9 mouse cellular contexts compared by ENCODE assay signal in the genomic region with DNA sequence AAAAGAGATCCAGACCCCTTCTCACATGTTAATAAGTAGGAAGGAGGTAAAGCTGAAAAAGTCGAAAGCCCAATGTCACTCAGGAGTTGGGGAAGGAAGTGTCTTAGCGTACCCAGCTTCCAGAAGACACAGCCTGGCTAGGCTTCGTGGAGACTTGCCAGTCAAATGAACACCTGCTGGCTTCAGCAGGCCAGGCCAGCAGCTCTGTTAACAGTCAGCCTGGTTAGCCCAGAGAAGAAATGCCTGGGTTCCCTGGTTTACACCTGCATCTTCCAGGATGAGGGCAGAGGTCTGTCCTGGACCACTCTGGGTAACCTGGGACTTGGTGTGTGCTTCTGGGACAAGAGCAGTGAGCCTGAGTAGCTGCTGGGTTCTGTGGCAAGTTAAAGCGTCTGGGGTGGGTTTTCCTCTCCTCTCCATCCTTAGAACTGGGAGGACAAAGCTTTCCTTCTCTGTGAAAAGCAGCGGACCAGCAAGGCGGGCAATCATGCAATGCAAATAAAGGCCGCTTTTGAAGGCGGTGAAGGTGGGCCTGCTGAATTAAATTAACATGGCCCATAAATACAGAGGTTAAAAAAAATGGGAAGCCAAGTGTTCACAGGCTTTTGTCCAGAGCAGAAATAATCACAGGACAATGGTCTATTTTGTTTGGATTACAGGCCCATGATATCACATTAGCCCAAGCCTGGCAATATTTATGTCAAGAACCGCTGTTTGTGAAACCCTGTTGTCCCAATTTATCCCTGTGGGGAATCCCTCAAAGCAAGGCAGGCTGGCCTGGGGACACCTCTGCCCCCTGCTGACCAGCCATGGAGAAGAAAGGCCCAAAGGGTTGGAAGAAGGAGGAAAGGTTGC.
DNase-seq lines count a peak whose midpoint lies in the region; ATAC-seq and TF ChIP-seq lines count a peak whose summit lies in the region.
"Had no signal": no experiment of that assay in that cellular context is flagged by ENCODE, and none has a peak within 500 bp of the region (broad histone marks: within the 10 kb centered on the region; RNA-seq: fewer than 3 reads in every experiment).

No protein-coding gene starts in this region.

- no peak overlapping the region for H3K4me3 ChIP-seq in heart, embryonic 10.5 days
- no peak overlapping the region for H3K4me3 ChIP-seq in forebrain, embryonic 10.5 days
- H3K4me3 ChIP-seq: liver, embryonic 15.5 days had no signal

- H3K36me3 ChIP-seq in heart, embryonic 10.5 days, result no peaks in the 10 kb centered on the region
- no peaks in the 10 kb centered on the region for H3K36me3 ChIP-seq in forebrain, embryonic 10.5 days (replicated peaks)
- H3K36me3 ChIP-seq: liver, embryonic 15.5 days had no signal

- in situ Hi-C loops in Patski (cut with MboI; ENCODE audit: low pct_unique_long_range_greater_than_20kb), result no loop called here

- CTCF ChIA-PET in Patski (lab: Charles Lee), result interaction anchor here (0.9 to 1.2 kb wide), 5 partner anchors 8 to 137 kb away, joined by 3 read pairs; no protein-coding TSS in a partner anchor

- peaks cover 12% of the 10 kb centered on the region for H3K4me1 ChIP-seq in heart, embryonic 10.5 days
- H3K4me1 ChIP-seq in forebrain, embryonic 10.5 days, result peaks cover 52% of the 10 kb centered on the region
- H3K4me1 ChIP-seq: liver, embryonic 15.5 days had no signal

- no peak for ATAC-seq in Patski
- ATAC-seq in erythroid progenitor cell, adult 5-6 weeks (replicated peaks; ENCODE audit: low FRiP score, poor library complexity, severe bottlenecking), result no peak

- H3K27me3 ChIP-seq in heart, embryonic 10.5 days (ENCODE audit: insufficient read depth, poor library complexity, severe bottlenecking), result peaks cover 2% of the 10 kb centered on the region; the same call in 1 of the 2 replicates
- H3K27me3 ChIP-seq in Patski, result no peaks in the 10 kb centered on the region
- H3K27me3 ChIP-seq in forebrain, embryonic 10.5 days (ENCODE audit: poor library complexity, severe bottlenecking), result peaks cover 97% of the 10 kb centered on the region
- H3K27me3 ChIP-seq: liver, embryonic 15.5 days had no signal

- POLR2A ChIA-PET in Patski (lab: Charles Lee), result interaction anchor here (0.9 kb wide), 1 partner anchor 10 kb away, joined by 3 read pairs; no protein-coding TSS in a partner anchor

- 0 out of 2 replicates have a peak overlapping the region, but pooled peaks have one; percentile 42 for H3K27ac ChIP-seq in heart, embryonic 10.5 days
- H3K27ac ChIP-seq in forebrain, embryonic 10.5 days, result peak overlapping the region; percentile 62; the same call in 1 of the 2 replicates
- H3K27ac ChIP-seq: liver, embryonic 15.5 days had no signal

- TF ChIP-seq CTCF in Patski (IDR thresholded peaks at IDR 0.05), result peak; percentile 48

- no peak for DNase-seq in heart, embryonic 10.5 days (ENCODE audit: low spot score)
- no peak for DNase-seq in heart, adult 8-10 months (ENCODE audit: low spot score)
- no peak for DNase-seq in Patski (ENCODE audit: low read depth, low spot score)
- DNase-seq in forebrain, embryonic 10.5 days (ENCODE audit: extremely low spot score, low spot score), result peak; percentile 45
- DNase-seq in kidney, postnatal 4 days, result peak; percentile 64 to 72
- peak; percentile 60 for DNase-seq in retina, embryonic 14.5 days (ENCODE audit: low spot score)
- no peak for DNase-seq in left cerebral cortex, adult 18-20 months (ENCODE audit: low spot score in 2 of 2)

- H3K9me3 ChIP-seq in heart, embryonic 10.5 days, result no peaks in the 10 kb centered on the region
- no peaks in the 10 kb centered on the region for H3K9me3 ChIP-seq in forebrain, embryonic 10.5 days
- H3K9me3 ChIP-seq: liver, embryonic 15.5 days had no signal

- WGBS in heart, embryonic 10.5 days, result 63% methylated on average over 9 of the region's 9 CpGs
- 38% methylated on average over 9 of the region's 9 CpGs for WGBS in forebrain, embryonic 10.5 days

Comparison
In these comparisons a context has a peak if more than half of its experiments do, and no peak if none do; other contexts are left out.
1. DNase-seq: peak in forebrain, embryonic 10.5 days (single experiment), kidney, postnatal 4 days (2 of 2) and retina, embryonic 14.5 days (single experiment); none in heart, embryonic 10.5 days (single experiment), heart, adult 8-10 months (single experiment), Patski (single experiment) and left cerebral cortex, adult 18-20 months (0 of 2).